Mouse (Mus musculus) liver, postnatal 0 days (tissue): ENCODE data around the gene Pip5k1a. TPM values are rescaled to one million over a fixed set of nuclear protein-coding genes. Genes with fewer than 3 reads are reported as not detected.

Experiments used
- ATAC-seq: fragments of 200-750 bp; cut with Nextera tagmentation; 2 replicates; pipeline ENCODE4 v1.8.0; 2017; ENCODE audit warnings: mild to moderate bottlenecking, moderate library complexity
- DNase-seq: peaks from one replicate; pipeline ENCODE4 v3.0.0-alpha.2; 2016
- H3K27ac ChIP-seq: fragments of 300-500 bp; sonication (generic); 2 replicates; pipeline ENCODE4 v1.5.1; 2014; ENCODE audit warnings: antibody characterized with exemption, moderate library complexity, mild to moderate bottlenecking, low read depth
- H3K27me3 ChIP-seq: fragments of 300-500 bp; sonication (generic); 2 replicates; pipeline ENCODE4 v1.6.1; 2014; ENCODE audit warnings: low read length, control low read depth, mixed read lengths; ENCODE audit not compliant: insufficient read depth
- H3K36me3 ChIP-seq: fragments of 300-500 bp; sonication (generic); replicated peaks from 2 replicates; pipeline ENCODE4 v1.6.1; 2014; ENCODE audit warnings: mild to moderate bottlenecking, control low read depth, low read length, moderate library complexity, mixed read lengths; ENCODE audit not compliant: insufficient read depth
- H3K4me1 ChIP-seq: fragments of 300-500 bp; sonication (generic); 2 replicates; pipeline ENCODE4 v1.6.1; 2014; ENCODE audit warnings: antibody characterized with exemption, mild to moderate bottlenecking, control low read depth; ENCODE audit not compliant: insufficient read depth
- H3K4me2 ChIP-seq: fragments of 300-500 bp; sonication (generic); 2 replicates; pipeline ENCODE4 v1.6.1; 2014; ENCODE audit warnings: low read depth, mild to moderate bottlenecking, low read length, moderate library complexity, mixed read lengths
- H3K4me3 ChIP-seq: fragments of 300-500 bp; sonication (generic); 2 replicates; pipeline ENCODE4 v1.5.1; 2014; ENCODE audit warnings: low read depth, low read length
- H3K9ac ChIP-seq: fragments of 300-500 bp; sonication (generic); replicated peaks from 2 replicates; pipeline ENCODE4 v1.6.1; 2014; ENCODE audit warnings: mild to moderate bottlenecking, moderate library complexity
- H3K9me3 ChIP-seq: fragments of 300-500 bp; sonication (generic); 2 replicates; pipeline ENCODE4 v1.6.1; 2016; ENCODE audit warnings: mild to moderate bottlenecking, control low read depth, low read length, mixed read lengths
- CTCF ChIP-seq: sonication (generic); IDR thresholded peaks from 2 replicates; pipeline ENCODE4 v1.5.1; 2016; ENCODE audit warnings: antibody characterized with exemption, low read depth
- EP300 ChIP-seq: IDR thresholded peaks from 2 replicates; pipeline ENCODE4 v1.6.1; 2016; ENCODE audit warnings: antibody characterized with exemption, low read depth, mild to moderate bottlenecking
- WGBS: fragments of 180-500 bp; shearing (Covaris S2); extraction: QIAGEN DNeasy Blood & Tissue Kit; methylation state at CpG from one replicate; pipeline ENCODE4 v1.1.7; 2014; ENCODE audit not compliant: insufficient replicate concordance; 5-methylcytosine and 5-hydroxymethylcytosine counted together
- polyA plus RNA-seq: library from polyadenylated mRNA; unstranded; fragments of >200 nt; fragmentation: Nextera tagmentation; extraction: Ambion mirVana; gene quantifications from 2 replicates; pipeline ENCODE4 v1.2.1, GENCODE M21; 2015

The Pip5k1a gene
- polyA plus RNA-seq, 1 experiment from 2014 or later: 6.4 TPM

- Histone ChIP-seq H3K4me1 (peaks cover 13% of the 10 kb centered on the region; the same call in 1 of the 2 replicates), H3K27ac (peak overlapping the region; percentile 90), H3K36me3 (peaks cover 4% of the 10 kb centered on the region; the same call in 1 of the 2 replicates), H3K9me3 (no peaks in the 10 kb centered on the region), H3K27me3 (no peaks in the 10 kb centered on the region), H3K4me3 (peak overlapping the region; percentile 92), H3K9ac (peak overlapping the region; percentile 97), H3K4me2 (peak overlapping the region; percentile 72)
- no peak for TF ChIP-seq EP300
- no peak for TF ChIP-seq CTCF
- peak; percentile 17; the same call in 1 of the 2 replicates for ATAC-seq
- under 1% methylated on average over 16 of the region's 16 CpGs for WGBS
- DNase-seq: peak; percentile 44
Observed at GRCm38 (mm10) chr3:95105586-95106337, 968 bp downstream of the Pip5k1a start.

- peaks cover 4% of the 10 kb centered on the region; the same call in 1 of the 2 replicates for H3K36me3 ChIP-seq
- WGBS: 15% methylated on average over 4 of the region's 4 CpGs
Observed at GRCm38 (mm10) chr3:95105121-95105520, 1.6 kb downstream of the Pip5k1a start.

GRCm38 (mm10) chr3:95100854-95101253 is 5.9 kb downstream of the Pip5k1a start:
- 21% methylated on average over 2 of the region's 2 CpGs for WGBS
- DNase-seq (no peak), ATAC-seq (no peak)
- no peak overlapping the region for H3K4me3 ChIP-seq
- H3K4me1 ChIP-seq: peaks cover 10% of the 10 kb centered on the region; the same call in 1 of the 2 replicates
- no peak overlapping the region for H3K27ac ChIP-seq
- H3K9ac ChIP-seq: no peak overlapping the region
- TF ChIP-seq EP300 (no peak), CTCF (no peak)
- no peak overlapping the region for H3K4me2 ChIP-seq
- H3K27me3 ChIP-seq: no peaks in the 10 kb centered on the region
- H3K36me3 ChIP-seq: peaks cover 15% of the 10 kb centered on the region
- H3K9me3 ChIP-seq: no peaks in the 10 kb centered on the region

More at GRCm38 (mm10) chr3:95105121-95105520, 1.6 kb downstream of the Pip5k1a start:
- H3K4me3 ChIP-seq: peak overlapping the region; percentile 92
- peak overlapping the region; percentile 72 for H3K4me2 ChIP-seq
- DNase-seq (no peak), ATAC-seq (no peak)
- peak overlapping the region; percentile 97 for H3K9ac ChIP-seq
- H3K4me1 ChIP-seq: peaks cover 13% of the 10 kb centered on the region; the same call in 1 of the 2 replicates
- no peaks in the 10 kb centered on the region for H3K9me3 ChIP-seq
- no peaks in the 10 kb centered on the region for H3K27me3 ChIP-seq
- TF ChIP-seq EP300: no peak
- no peak for TF ChIP-seq CTCF
- H3K27ac ChIP-seq: no peak overlapping the region

- DNase-seq (no peak), ATAC-seq (no peak)
- H3K9me3 ChIP-seq: no peaks in the 10 kb centered on the region
- H3K36me3 ChIP-seq: 0 out of 2 replicates have a peak, but pooled peaks cover 2% of the 10 kb centered on the region
- no peak for TF ChIP-seq EP300
- no peak for TF ChIP-seq CTCF
- no peak overlapping the region for H3K27ac ChIP-seq
- no peak overlapping the region for H3K9ac ChIP-seq
- no peaks in the 10 kb centered on the region for H3K27me3 ChIP-seq
- no peaks in the 10 kb centered on the region for H3K4me1 ChIP-seq
- WGBS: 93% methylated on average over 1 of the region's 1 CpGs
- no peak overlapping the region for H3K4me2 ChIP-seq
- no peak overlapping the region for H3K4me3 ChIP-seq
Observed at GRCm38 (mm10) chr3:95088071-95088470, 18.7 kb downstream of the Pip5k1a start.

- Histone ChIP-seq H3K9ac (no peak overlapping the region), H3K4me1 (no peaks in the 10 kb centered on the region), H3K4me3 (no peak overlapping the region), H3K4me2 (no peak overlapping the region), H3K9me3 (no peaks in the 10 kb centered on the region), H3K27ac (no peak overlapping the region), H3K27me3 (no peaks in the 10 kb centered on the region), H3K36me3 (peaks cover 73% of the 10 kb centered on the region)
- WGBS: 91% methylated on average over 2 of the region's 2 CpGs
- DNase-seq: no peak
- TF ChIP-seq EP300 (no peak), CTCF (peak; percentile 15; the same call in 1 of the 2 replicates)
- ATAC-seq: no peak
Observed at GRCm38 (mm10) chr3:95071606-95072005, 35.1 kb downstream of the Pip5k1a start.

GRCm38 (mm10) chr3:95066570-95066969 is 40.2 kb downstream of the Pip5k1a start:
- H3K4me2 ChIP-seq: no peak overlapping the region
- DNase-seq (no peak), ATAC-seq (no peak)
- H3K9ac ChIP-seq: no peak overlapping the region
- TF ChIP-seq EP300: no peak
- H3K4me1 ChIP-seq: no peaks in the 10 kb centered on the region
- no peaks in the 10 kb centered on the region for H3K9me3 ChIP-seq
- no peak overlapping the region for H3K4me3 ChIP-seq
- WGBS: 87% methylated on average over 11 of the region's 11 CpGs
- peaks cover 83% of the 10 kb centered on the region for H3K36me3 ChIP-seq
- H3K27ac ChIP-seq: no peak overlapping the region
- no peaks in the 10 kb centered on the region for H3K27me3 ChIP-seq
